Mouse (Mus musculus): ENCODE measurements around the gene Slc25a47.

The Slc25a47 gene

DNA sequence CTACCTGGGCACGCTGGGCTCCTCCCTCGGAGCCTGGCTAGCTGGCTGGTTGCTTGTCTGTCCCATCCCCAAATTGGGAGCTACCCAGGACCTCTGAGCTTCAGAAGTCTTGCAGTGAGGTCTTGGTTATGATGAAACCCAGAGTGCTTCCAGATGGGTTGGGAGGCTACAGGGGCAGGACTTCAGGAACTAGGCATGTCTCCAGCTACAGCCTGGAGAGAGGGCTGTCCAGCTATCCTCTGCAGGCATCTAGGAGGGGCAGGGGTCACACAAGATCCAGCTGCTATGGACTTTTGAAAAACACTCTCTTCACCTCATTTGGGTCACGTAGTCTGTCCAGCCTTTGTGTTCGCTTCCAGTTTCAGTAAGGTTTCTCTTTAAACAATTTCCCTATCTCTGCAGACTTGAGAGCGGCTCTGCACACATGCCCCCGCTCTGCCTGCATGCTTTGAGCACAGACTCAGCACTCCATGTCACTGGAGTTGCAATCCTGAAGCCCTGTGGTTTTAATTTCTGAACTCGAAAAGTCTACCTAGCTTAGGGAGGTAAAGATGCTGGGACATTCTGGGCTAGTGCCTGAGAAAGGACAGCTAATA lies 21.8 kb downstream of the Slc25a47 start:
- DNase-seq (ENCODE audit: low read depth, low spot score): no peak

GRCm38 (mm10) chr12:108858486-108858885 lies 22.6 kb downstream of the Slc25a47 start:
- no peak for DNase-seq (ENCODE audit: low read depth, low spot score)

- no peak for DNase-seq (ENCODE audit: low read depth, low spot score)
These were observed 29.2 kb downstream of the Slc25a47 start for GRCm38 (mm10) chr12:108865007-108865494.

DNA sequence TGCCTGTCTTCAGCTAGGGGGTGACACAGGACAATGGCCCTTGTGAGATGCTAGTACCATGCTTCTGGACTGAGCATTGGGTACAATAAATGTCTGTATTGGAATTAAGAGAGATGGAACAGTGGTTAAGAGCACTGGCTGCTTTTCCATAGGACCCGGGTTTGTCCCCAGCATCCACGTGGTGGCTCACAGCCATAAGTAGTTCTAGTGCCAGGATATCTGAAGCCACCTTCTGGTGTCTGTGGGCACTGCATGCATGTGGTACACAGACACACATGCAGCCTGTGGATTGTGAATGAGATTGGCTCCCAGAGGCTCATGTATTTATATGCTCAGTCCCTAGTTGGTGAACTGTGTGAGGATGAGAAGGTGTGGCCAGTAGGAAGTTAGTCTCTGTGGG lies 33.7 kb downstream of the Slc25a47 start:
- no peak for DNase-seq (ENCODE audit: low read depth, low spot score)

DNA sequence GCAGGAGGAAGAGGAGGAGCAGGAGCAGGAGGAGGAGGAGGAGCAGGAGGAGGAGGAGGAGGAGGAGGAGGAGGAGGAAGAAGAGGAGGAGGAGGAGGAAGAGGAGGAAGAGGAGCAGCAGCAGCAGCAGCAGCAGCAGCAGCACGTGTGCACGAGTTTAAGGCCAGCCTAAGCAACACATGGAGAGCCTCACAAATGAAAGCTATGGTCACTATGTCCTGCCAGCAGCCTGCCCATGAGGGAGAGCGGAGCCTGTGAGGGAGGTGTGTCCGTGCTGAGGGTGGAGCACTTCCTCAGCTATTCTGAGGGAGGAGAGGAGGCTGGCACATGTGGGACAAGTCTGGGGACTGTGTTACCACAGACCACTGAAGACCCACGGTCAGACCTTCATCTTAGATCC lies 37.3 kb downstream of the Slc25a47 start:
- DNase-seq (ENCODE audit: low read depth, low spot score): no peak

GRCm38 (mm10) chr12:108879138-108879537 lies 43.3 kb downstream of the Slc25a47 start:
- DNase-seq (ENCODE audit: low read depth, low spot score): no peak

DNA sequence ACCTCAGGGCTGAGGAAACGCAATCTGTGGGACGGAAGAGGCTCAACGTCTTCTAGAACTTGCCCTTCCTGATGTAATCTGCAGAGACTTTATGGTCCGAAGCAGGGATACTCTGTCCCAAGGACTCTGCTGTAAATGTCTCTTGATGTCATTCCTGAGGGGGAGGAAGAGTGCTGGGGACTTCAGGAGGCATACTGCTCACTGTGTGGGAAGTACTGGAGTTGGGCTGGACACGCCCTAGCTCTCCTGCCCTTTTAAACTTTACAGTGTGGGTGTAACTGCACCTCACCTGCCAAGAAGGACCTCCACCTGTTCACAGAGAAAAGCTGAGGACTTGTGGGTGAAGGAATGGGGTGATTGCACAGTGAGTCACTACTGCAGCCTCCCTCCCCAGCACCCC lies 44.8 kb downstream of the Slc25a47 start:
- DNase-seq (ENCODE audit: low read depth, low spot score): no peak

- no peak for DNase-seq (ENCODE audit: low read depth, low spot score)
These were observed 45.3 kb downstream of the Slc25a47 start for GRCm38 (mm10) chr12:108881192-108881591.

DNA sequence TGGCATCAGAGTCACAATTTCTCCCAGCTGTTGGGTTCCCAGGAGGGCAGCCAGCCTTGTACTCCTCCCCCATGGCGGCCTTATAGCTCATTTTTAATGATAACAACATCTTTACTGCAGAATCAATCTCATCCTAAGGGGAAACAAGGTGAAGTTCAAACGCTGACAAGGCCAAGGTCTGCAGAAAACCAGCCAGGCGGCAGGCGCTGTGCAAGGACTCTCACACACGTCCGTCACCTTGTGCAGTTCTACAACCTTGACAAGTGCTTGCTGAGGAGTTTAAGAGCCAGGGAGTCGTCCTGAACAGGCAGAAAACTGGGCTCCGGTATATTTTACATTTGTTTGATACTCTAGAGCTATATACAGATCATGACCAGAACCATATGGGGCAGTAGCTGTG lies 46.9 kb downstream of the Slc25a47 start:
- no peak for DNase-seq (ENCODE audit: low read depth, low spot score)

DNA sequence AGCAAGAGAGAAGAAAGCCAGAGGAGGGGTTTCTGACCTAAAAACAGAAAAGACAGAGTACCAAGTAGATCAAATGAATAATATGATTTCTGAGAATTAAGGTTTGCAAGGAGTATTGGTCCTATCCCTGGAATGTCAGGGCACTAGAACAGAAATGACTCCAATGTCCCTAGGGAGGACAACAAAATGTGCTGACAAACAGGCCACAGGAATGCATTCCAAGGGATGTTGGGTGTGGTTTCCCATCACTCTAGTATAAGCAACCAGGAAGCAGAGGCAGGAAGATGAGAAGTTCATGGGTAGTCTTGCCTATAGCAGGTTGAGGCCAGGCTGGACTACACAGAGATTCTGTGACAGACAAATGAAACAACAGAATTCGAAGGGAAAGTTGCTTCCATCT lies 50.1 kb downstream of the Slc25a47 start:
- no peak for DNase-seq (ENCODE audit: low read depth, low spot score)

DNA sequence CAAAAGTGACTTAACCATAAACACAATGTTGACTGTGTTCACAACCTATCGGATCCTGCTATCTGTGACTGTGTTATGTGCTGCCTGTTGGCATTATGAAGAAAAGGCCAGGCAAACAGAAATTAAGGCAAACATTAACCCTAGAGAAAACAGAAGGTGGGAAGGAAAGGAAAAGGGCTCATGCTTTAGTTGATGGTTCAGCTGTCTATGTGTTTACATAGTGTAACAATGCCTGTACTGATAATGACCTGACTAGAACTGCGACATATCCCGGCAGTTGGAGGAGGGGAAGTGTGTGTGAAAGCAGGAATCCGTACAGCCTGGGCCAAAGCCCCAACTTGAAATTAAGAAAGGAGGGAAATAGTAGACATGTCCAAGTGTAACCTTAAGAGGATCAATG lies 51.2 kb downstream of the Slc25a47 start:
- no peak for DNase-seq (ENCODE audit: low read depth, low spot score)

- no peak for DNase-seq (ENCODE audit: low read depth, low spot score)
These were observed 52.8 kb downstream of the Slc25a47 start for GRCm38 (mm10) chr12:108888632-108889031.

- no peak for DNase-seq (ENCODE audit: low read depth, low spot score)
These were observed 57.3 kb downstream of the Slc25a47 start, which contains the start of gene Wdr25 for GRCm38 (mm10) chr12:108892989-108893714. TSS of gene Wdr25 (plus strand) at chr12:108893631.

DNA sequence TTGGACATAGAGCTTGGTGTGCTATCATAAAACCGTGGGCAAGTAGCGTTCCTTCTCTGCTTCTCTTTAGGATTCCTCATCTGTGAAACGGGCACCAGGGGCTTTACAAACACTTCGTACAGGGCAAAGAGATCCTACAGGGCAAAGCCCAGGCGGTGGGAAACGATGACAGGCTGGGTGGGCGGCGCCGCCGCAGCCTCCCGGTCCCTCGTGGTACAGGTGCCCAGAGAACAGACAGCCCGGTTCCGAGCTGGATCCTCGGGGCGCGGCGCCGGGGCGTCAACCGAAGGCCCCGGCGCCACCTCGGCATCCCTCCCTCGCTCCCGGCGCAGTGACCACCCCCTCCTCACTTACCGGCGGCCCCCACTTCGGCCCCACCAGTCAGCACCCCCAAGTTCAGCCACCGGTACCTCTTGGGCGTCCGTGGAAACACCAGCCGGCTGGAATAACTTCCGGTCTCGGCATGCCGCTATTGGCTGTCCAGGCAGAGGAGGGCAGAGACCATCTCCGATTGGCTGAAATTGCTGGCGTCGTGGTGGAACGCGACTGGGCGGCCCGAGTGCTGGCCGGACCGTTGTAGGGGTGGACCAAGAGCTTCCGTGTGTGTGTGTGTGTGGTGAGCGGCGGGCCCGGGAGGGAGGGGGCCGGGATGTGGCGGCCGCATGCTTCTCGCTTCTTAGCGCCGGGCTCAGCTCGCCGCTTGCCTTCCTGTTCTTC lies 58.0 kb downstream of the Slc25a47 start, which contains the start of gene Wars:
Gene Wars, minus strand, starts transcription at position 460 of the 717 bp plus-strand sequence.
- peak; percentile 92 for DNase-seq (ENCODE audit: low read depth, low spot score)

GRCm38 (mm10) chr12:108894432-108894816 lies 58.6 kb downstream of the Slc25a47 start:
- no peak for DNase-seq (ENCODE audit: low read depth, low spot score)

- DNase-seq (ENCODE audit: low read depth, low spot score): no peak
These were observed 60.2 kb downstream of the Slc25a47 start for GRCm38 (mm10) chr12:108896006-108896405.

DNA sequence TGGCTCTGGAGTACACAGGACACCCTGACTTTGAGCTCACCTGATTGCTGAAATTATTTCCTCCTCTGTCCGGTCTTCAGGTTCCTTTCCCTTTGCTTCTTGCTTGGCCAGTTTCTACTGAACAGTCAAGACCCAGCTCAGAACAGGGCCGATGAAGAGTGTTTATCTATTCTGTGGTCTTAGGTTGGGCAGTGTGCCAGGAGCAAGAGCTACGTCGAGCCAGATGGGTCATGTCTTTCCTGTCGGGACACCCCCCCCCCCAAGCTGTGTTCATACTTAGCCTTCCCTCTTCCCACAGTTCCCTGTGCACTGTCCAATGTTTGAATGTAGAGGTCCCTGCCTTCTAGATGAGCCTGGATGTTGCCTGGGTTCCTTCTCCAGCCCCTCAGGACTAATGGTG lies 65.5 kb downstream of the Slc25a47 start:
- no peak for DNase-seq (ENCODE audit: low read depth, low spot score)

DNA sequence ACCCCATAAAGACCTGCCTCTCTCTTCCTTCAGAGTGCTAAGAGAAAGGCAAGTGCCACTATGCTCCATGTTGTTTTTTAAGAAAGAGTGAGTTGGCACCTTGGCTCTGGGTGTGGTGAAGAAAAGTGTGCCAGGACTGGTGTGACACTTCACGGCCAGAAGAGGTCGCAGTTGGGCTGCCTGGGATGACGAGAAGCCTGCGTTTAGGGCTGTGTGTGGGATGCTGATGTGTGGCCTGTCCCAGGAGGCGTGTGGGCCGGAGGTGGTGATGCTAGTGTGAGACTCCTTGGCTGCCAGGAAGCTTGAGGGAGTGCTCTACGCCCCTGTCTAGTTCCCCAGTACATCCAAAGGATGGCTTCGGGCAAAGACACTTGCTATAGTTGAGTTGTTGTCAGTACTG lies 67.1 kb downstream of the Slc25a47 start:
- no peak for DNase-seq (ENCODE audit: low read depth, low spot score)

- peak; percentile 76 for DNase-seq (ENCODE audit: low read depth, low spot score)
These were observed 67.9 kb downstream of the Slc25a47 start for GRCm38 (mm10) chr12:108903600-108904275.

- no peak for DNase-seq (ENCODE audit: low read depth, low spot score)
These were observed 68.4 kb downstream of the Slc25a47 start for GRCm38 (mm10) chr12:108904276-108904653.

DNA sequence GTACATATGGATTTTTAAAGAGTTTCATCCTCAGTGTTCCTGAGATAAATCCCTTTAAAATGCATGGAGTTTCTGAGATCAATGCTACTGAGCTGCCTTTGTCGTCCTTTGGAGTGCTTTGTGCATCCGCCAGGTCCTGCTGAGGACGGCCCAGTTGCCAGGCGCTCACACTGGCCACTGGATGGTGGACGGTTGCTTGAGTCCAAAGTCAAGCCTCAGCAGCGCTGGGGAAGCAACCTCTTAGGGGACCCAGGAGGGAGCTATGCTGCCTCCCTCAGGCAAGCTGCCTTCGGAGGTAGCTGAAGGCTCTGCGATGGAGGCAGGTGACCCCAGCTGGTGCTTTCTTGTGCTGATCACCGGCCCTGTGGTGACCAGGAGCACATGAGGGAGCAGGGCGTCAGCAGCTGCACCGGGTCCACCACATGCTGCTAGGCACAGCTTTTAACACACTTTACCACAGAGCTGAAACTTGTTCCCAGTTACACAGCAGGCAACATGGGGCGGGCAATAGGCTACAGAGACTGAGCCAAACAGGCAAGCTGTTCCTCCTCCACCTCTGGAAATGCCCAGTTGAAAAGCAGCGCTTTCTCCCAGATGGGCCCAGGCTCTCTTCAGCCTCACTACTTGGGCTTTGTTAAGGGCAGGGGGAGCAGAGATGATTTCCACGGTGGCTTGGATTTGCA lies 69.9 kb downstream of the Slc25a47 start:
- DNase-seq (ENCODE audit: low read depth, low spot score): no peak
